Mouse (Mus musculus): ENCODE measurements at regions not wholly inside any gene's neighbourhood (a gene's known extent, or its start where the extent isn't known, plus 50 kb on each side); places are given as distances from the start of the nearest gene placed in this dataset.

GRCm38 (mm10) chr12:21480226-21480625 lies 62.8 kb upstream of the Ywhaq start:
- no peak for DNase-seq

GRCm38 (mm10) chr12:21479251-21479650 lies 61.8 kb upstream of the Ywhaq start:
- no peak for DNase-seq

GRCm38 (mm10) chr12:21476516-21476915 lies 59.1 kb upstream of the Ywhaq start:
- DNase-seq = no peak

GRCm38 (mm10) chr12:21472951-21473710 lies 55.7 kb upstream of the Ywhaq start:
- DNase-seq = peak; percentile 42 to 53

- peak; percentile 97 for DNase-seq
Measured at GRCm38 (mm10) chr12:21472487-21472886, 55.0 kb upstream of the Ywhaq start.

GRCm38 (mm10) chr12:21471986-21472385 lies 54.5 kb upstream of the Ywhaq start:
- DNase-seq = peak; percentile 12 to 46

GRCm38 (mm10) chr12:21470286-21470685 lies 52.8 kb upstream of the Ywhaq start:
- DNase-seq = no peak
